Mouse (Mus musculus) right cerebral cortex, postnatal 14 days (tissue): ENCODE measurements around the gene Mrps12.
"Not testable (repeated sequence)": the region's sequence is repeated elsewhere in the genome, so short reads cannot be mapped to it uniquely, and the experiment has no call there.

Source experiments
- DNase-seq: peaks from one replicate; pipeline ENCODE4 v3.0.0; 2022

The Mrps12 gene

GRCm38 (mm10) chr7:28701306-28701705 lies 40.3 kb downstream of the Mrps12 start:
- DNase-seq: not testable (repeated sequence)

GRCm38 (mm10) chr7:28700269-28700668 lies 41.4 kb downstream of the Mrps12 start:
- no peak for DNase-seq

- DNase-seq: no peak
Measured at GRCm38 (mm10) chr7:28697277-28697676, 44.3 kb downstream of the Mrps12 start.

- no peak for DNase-seq
Measured at GRCm38 (mm10) chr7:28694966-28695511, 46.6 kb downstream of the Mrps12 start.

- no peak for DNase-seq
Measured at GRCm38 (mm10) chr7:28694423-28694822, 47.2 kb downstream of the Mrps12 start.

GRCm38 (mm10) chr7:28693321-28693966 lies 48.2 kb downstream of the Mrps12 start:
- DNase-seq: peak; percentile 66

- DNase-seq: peak; percentile 51
Measured at GRCm38 (mm10) chr7:28692545-28693320, 48.9 kb downstream of the Mrps12 start, which contains the start of gene Fbxo27. TSS of gene Fbxo27 (plus strand) at chr7:28692849.

GRCm38 (mm10) chr7:28691075-28691474 lies 50.5 kb downstream of the Mrps12 start:
- no peak for DNase-seq
